Mouse (Mus musculus) ES-E14 (cell line): Measurements from ENCODE around the gene Taar7f. TPM values are rescaled to one million over a fixed set of nuclear protein-coding genes. Genes with fewer than 3 reads are reported as not detected.

Source experiments
- DNase-seq: peaks from one replicate; pipeline ENCODE4 v3.0.0-alpha.2; 2013; ENCODE audit warnings: low read depth, low spot score
- H3K27ac ChIP-seq: 2 replicates; pipeline ENCODE4 v1.5.1; 2012; ENCODE audit warnings: low read depth, mild to moderate bottlenecking, low read length, moderate library complexity, mixed read lengths; ENCODE audit not compliant: poor library complexity, insufficient read depth, severe bottlenecking
- H3K36me3 ChIP-seq: 2 replicates; pipeline ENCODE4 v1.6.1; 2012; ENCODE audit warnings: mild to moderate bottlenecking, low read length, moderate library complexity, mixed read lengths; ENCODE audit not compliant: control insufficient read depth, poor library complexity, insufficient read depth, severe bottlenecking
- H3K4me1 ChIP-seq, 2 experiments: fragments of 150-350 bp in 1 of 2; sonication (generic) in 1 of 2; 2 replicates each; pipeline ENCODE4 v1.6.1; 2012; ENCODE audit warnings: low read length in 2 of 2, mild to moderate bottlenecking in 1 of 2, mixed read lengths in 1 of 2; ENCODE audit not compliant: control insufficient read depth in 2 of 2, insufficient read depth in 2 of 2, poor library complexity in 1 of 2
- H3K4me3 ChIP-seq, 2 experiments: fragments of 150-350 bp in 1 of 2; sonication (generic) in 1 of 2; 2 replicates each; pipeline ENCODE4 v1.5.1; 2012; ENCODE audit warnings: low read length in 2 of 2, low read depth in 1 of 2, mild to moderate bottlenecking in 1 of 2, mixed read lengths in 1 of 2; ENCODE audit not compliant: insufficient read depth in 1 of 2, poor library complexity in 1 of 2, severe bottlenecking in 1 of 2
- H3K9ac ChIP-seq: 2 replicates; pipeline ENCODE4 v1.6.1; 2012; ENCODE audit warnings: low read depth, mild to moderate bottlenecking, low read length, mixed read lengths; ENCODE audit not compliant: poor library complexity, insufficient read depth, severe bottlenecking
- H3K9me3 ChIP-seq: fragments of 150-350 bp; sonication (generic); 2 replicates; pipeline ENCODE4 v1.6.1; 2012; ENCODE audit warnings: low read depth, mild to moderate bottlenecking, low read length; ENCODE audit not compliant: control insufficient read depth, insufficient read depth
- CHD2 ChIP-seq: IDR thresholded peaks from 2 replicates; pipeline ENCODE4 v1.6.1; 2014; ENCODE audit warnings: mild to moderate bottlenecking, low read depth, low read length, inconsistent platforms
- HCFC1 ChIP-seq: IDR thresholded peaks from 2 replicates; pipeline ENCODE4 v1.6.1; 2012; ENCODE audit warnings: low read length, inconsistent platforms, borderline replicate concordance; ENCODE audit not compliant: insufficient read depth
- MAFK ChIP-seq: IDR thresholded peaks from 2 replicates; pipeline ENCODE4 v1.6.1; 2014; ENCODE audit warnings: mild to moderate bottlenecking, low read depth, low read length, inconsistent platforms; ENCODE audit not compliant: insufficient read depth
- ZC3H11A ChIP-seq: IDR thresholded peaks from 2 replicates; pipeline ENCODE4 v1.6.1; 2012; ENCODE audit warnings: low read depth, mild to moderate bottlenecking, inconsistent platforms, low read length, borderline replicate concordance
- ZNF384 ChIP-seq: IDR thresholded peaks from 2 replicates; pipeline ENCODE4 v1.6.1; 2012; ENCODE audit warnings: low read depth, low read length, inconsistent platforms
- in situ Hi-C, 2 experiments: fragments of 600-800 bp; cut with MboI; formaldehyde crosslinking; loops; one replicate each; pipeline ENCODE4 v1.15.1; 2025; ENCODE audit warnings: low sequenced_read_pairs in 2 of 2, inconsistent platforms in 1 of 2; ENCODE audit not compliant: unreplicated experiment in 2 of 2
- total RNA-seq: library from RNA; depleted of rRNA; stranded (reverse); fragments of 300-350 nt; gene quantifications from 2 replicates; pipeline ENCODE4 v1.2.3, GENCODE M21; 2012

The Taar7f gene
- total RNA-seq, 1 experiment = not detected

GRCm38 (mm10) chr10:24026922-24027321 is 22.4 kb upstream of the Taar7f start, which contains the start of gene Taar7d:
TSS of gene Taar7d (plus strand) at chr10:24027222.
- peaks cover 3% of the 10 kb centered on the region; the same call in 1 of the 2 replicates for H3K9me3 ChIP-seq
- H3K27ac ChIP-seq = no peak within 1 kb of the TSS
- H3K4me1 ChIP-seq = no peaks in the 10 kb centered on the region
- no peak for DNase-seq
- no peak within 1 kb of the TSS for H3K9ac ChIP-seq
- in situ Hi-C loops = no loop called here
- TF ChIP-seq MAFK = no peak
- no peak for TF ChIP-seq ZC3H11A
- no peak for TF ChIP-seq CHD2
- no peak for TF ChIP-seq ZNF384
- no peak for TF ChIP-seq HCFC1
- H3K36me3 ChIP-seq = no peaks in the 10 kb centered on the region
- no peak within 1 kb of the TSS for H3K4me3 ChIP-seq

- in situ Hi-C loops = no loop called here
- Histone ChIP-seq H3K9ac (no peak overlapping the region), H3K36me3 (no peaks in the 10 kb centered on the region), H3K4me1 (no peaks in the 10 kb centered on the region), H3K27ac (no peak overlapping the region), H3K4me3 (no peak overlapping the region), H3K9me3 (no peaks in the 10 kb centered on the region)
- TF ChIP-seq CHD2 (no peak), ZC3H11A (no peak), MAFK (no peak), ZNF384 (no peak), HCFC1 (no peak)
- DNase-seq = no peak
Observed at GRCm38 (mm10) chr10:24031347-24031746, 18.0 kb upstream of the Taar7f start.

- Histone ChIP-seq H3K36me3 (no peaks in the 10 kb centered on the region), H3K9ac (no peak within 1 kb of the TSS), H3K27ac (no peak within 1 kb of the TSS), H3K4me3 (no peak within 1 kb of the TSS), H3K9me3 (no peaks in the 10 kb centered on the region), H3K4me1 (no peaks in the 10 kb centered on the region)
- in situ Hi-C loops = no loop called here
- no peak for DNase-seq
- TF ChIP-seq HCFC1 (no peak), ZC3H11A (no peak), MAFK (no peak), ZNF384 (no peak), CHD2 (no peak)
Observed at GRCm38 (mm10) chr10:24037314-24037713, 12.0 kb upstream of the Taar7f start, which contains the start of gene Taar7e. TSS of gene Taar7e (plus strand) at chr10:24037614.

GRCm38 (mm10) chr10:24040120-24040869 is 9.0 kb upstream of the Taar7f start:
- H3K4me3 ChIP-seq = no peak overlapping the region
- TF ChIP-seq HCFC1 (no peak), ZC3H11A (no peak), MAFK (no peak), CHD2 (no peak), ZNF384 (no peak)
- H3K9me3 ChIP-seq = no peaks in the 10 kb centered on the region
- no peak overlapping the region for H3K9ac ChIP-seq
- in situ Hi-C loops = no loop called here
- H3K27ac ChIP-seq = no peak overlapping the region
- no peaks in the 10 kb centered on the region for H3K36me3 ChIP-seq
- H3K4me1 ChIP-seq = no peaks in the 10 kb centered on the region
- no peak for DNase-seq

- no peaks in the 10 kb centered on the region for H3K36me3 ChIP-seq
- in situ Hi-C loops = no loop called here
- DNase-seq = no peak
- no peak overlapping the region for H3K4me3 ChIP-seq
- H3K9me3 ChIP-seq = no peaks in the 10 kb centered on the region
- TF ChIP-seq ZNF384 (no peak), CHD2 (no peak), ZC3H11A (no peak), HCFC1 (no peak), MAFK (no peak)
- no peak overlapping the region for H3K27ac ChIP-seq
- H3K9ac ChIP-seq = no peak overlapping the region
- no peaks in the 10 kb centered on the region for H3K4me1 ChIP-seq
Observed at GRCm38 (mm10) chr10:24052039-24052438, 2.7 kb downstream of the Taar7f start.
